Mouse (Mus musculus) cortical plate, adult 2 months (tissue): ENCODE data around the gene Tmem120b. TPM values are rescaled to one million over a fixed set of nuclear protein-coding genes. Genes with fewer than 3 reads are reported as not detected.

Source experiments
- H3K27ac ChIP-seq: fragments of 200-500 bp; 2 replicates; pipeline ENCODE4 v1.5.1; 2012; ENCODE audit warnings: low read length, control low read depth, inconsistent platforms; ENCODE audit not compliant: insufficient read depth
- H3K4me1 ChIP-seq: fragments of 200-500 bp; 2 replicates; pipeline ENCODE4 v1.6.1; 2011; ENCODE audit warnings: low read length; ENCODE audit not compliant: control insufficient read depth, insufficient read depth
- H3K4me3 ChIP-seq: fragments of 200-500 bp; 2 replicates; pipeline ENCODE4 v1.5.1; 2011; ENCODE audit warnings: mild to moderate bottlenecking, low read length, control low read depth; ENCODE audit not compliant: insufficient read depth
- CTCF ChIP-seq: fragments of 200-500 bp; IDR thresholded peaks from 2 replicates; pipeline ENCODE4 v1.5.1; 2011; ENCODE audit warnings: mild to moderate bottlenecking, control low read depth, low read length; ENCODE audit not compliant: insufficient read depth; ENCODE audit errors: extremely low read depth
- POLR2A ChIP-seq: fragments of 200-500 bp; IDR thresholded peaks from 2 replicates; pipeline ENCODE4 v1.6.1; 2011; ENCODE audit warnings: mild to moderate bottlenecking, low read length, control low read depth; ENCODE audit not compliant: insufficient read depth; ENCODE audit errors: extremely low read depth
- polyA plus RNA-seq: library from polyadenylated mRNA; depleted of rRNA; stranded (reverse); fragments of >200 nt; gene quantifications from 2 replicates; pipeline ENCODE4 v1.2.3, GENCODE M21; 2012

The Tmem120b gene
- polyA plus RNA-seq, 1 experiment, result 10.7 TPM

GRCm38 (mm10) chr5:123138953-123139721 lies 70.9 kb downstream of the Tmem120b start:
- Histone ChIP-seq H3K4me1 (peaks cover 11% of the 10 kb centered on the region), H3K27ac (peak overlapping the region; percentile 100), H3K4me3 (peak overlapping the region; percentile 69)
- no peak for TF ChIP-seq CTCF
- TF ChIP-seq POLR2A, result peak; percentile 87

GRCm38 (mm10) chr5:123139722-123140627 lies 71.8 kb downstream of the Tmem120b start:
- TF ChIP-seq POLR2A, result 0 out of 2 replicates have a peak, but pooled peaks have one; percentile 5
- no peak for TF ChIP-seq CTCF
- peaks cover 11% of the 10 kb centered on the region for H3K4me1 ChIP-seq
- peak overlapping the region; percentile 100 for H3K27ac ChIP-seq
- peak overlapping the region; percentile 69 for H3K4me3 ChIP-seq

GRCm38 (mm10) chr5:123140694-123141554 lies 72.7 kb downstream of the Tmem120b start:
- TF ChIP-seq CTCF (no peak), POLR2A (peak; percentile 90)
- Histone ChIP-seq H3K4me3 (peak overlapping the region; percentile 69), H3K27ac (peak overlapping the region; percentile 89), H3K4me1 (peaks cover 5% of the 10 kb centered on the region; the same call in 1 of the 2 replicates)

- peaks cover 3% of the 10 kb centered on the region; the same call in 1 of the 2 replicates for H3K4me1 ChIP-seq
- H3K4me3 ChIP-seq, result peak overlapping the region; percentile 69
- peak overlapping the region; percentile 89 for H3K27ac ChIP-seq
- TF ChIP-seq POLR2A (no peak), CTCF (no peak)
Observed at GRCm38 (mm10) chr5:123141555-123142160, 73.4 kb downstream of the Tmem120b start.

- TF ChIP-seq POLR2A, result no peak
- TF ChIP-seq CTCF, result no peak
- Histone ChIP-seq H3K4me3 (peak within 1 kb of the TSS; percentile 69), H3K27ac (peak within 1 kb of the TSS; percentile 89), H3K4me1 (peaks cover 1% of the 10 kb centered on the region; the same call in 1 of the 2 replicates)
Observed at GRCm38 (mm10) chr5:123142161-123143157, 74.2 kb downstream of the Tmem120b start, which contains the start of gene Setd1b. Gene Setd1b (plus strand): TSS chr5:123142193.

- TF ChIP-seq CTCF (no peak), POLR2A (no peak)
- Histone ChIP-seq H3K4me1 (no peaks in the 10 kb centered on the region), H3K27ac (no peak overlapping the region; the same call in 1 of the 2 replicates), H3K4me3 (peak overlapping the region; percentile 69)
Observed at GRCm38 (mm10) chr5:123143251-123143970, 75.2 kb downstream of the Tmem120b start.

- Histone ChIP-seq H3K4me1 (no peaks in the 10 kb centered on the region), H3K4me3 (peak overlapping the region; percentile 69), H3K27ac (no peak overlapping the region)
- TF ChIP-seq CTCF (no peak), POLR2A (no peak)
Observed at GRCm38 (mm10) chr5:123143971-123144745, 75.9 kb downstream of the Tmem120b start.
